Mouse (Mus musculus) forelimb bud, embryonic 11.5 days (tissue): ENCODE data around the gene Gm19426.

Source experiments
- DNase-seq: peaks from one replicate; pipeline ENCODE4 v3.0.0-alpha.2; 2012; ENCODE audit warnings: low read depth, low spot score

Gm19426 gene

GRCm38 (mm10) chr2:84743561-84743960 lies at the start of gene Gm19426:
TSS of gene Gm19426 (minus strand) at chr2:84743655.
- peak; percentile 96 for DNase-seq

DNA sequence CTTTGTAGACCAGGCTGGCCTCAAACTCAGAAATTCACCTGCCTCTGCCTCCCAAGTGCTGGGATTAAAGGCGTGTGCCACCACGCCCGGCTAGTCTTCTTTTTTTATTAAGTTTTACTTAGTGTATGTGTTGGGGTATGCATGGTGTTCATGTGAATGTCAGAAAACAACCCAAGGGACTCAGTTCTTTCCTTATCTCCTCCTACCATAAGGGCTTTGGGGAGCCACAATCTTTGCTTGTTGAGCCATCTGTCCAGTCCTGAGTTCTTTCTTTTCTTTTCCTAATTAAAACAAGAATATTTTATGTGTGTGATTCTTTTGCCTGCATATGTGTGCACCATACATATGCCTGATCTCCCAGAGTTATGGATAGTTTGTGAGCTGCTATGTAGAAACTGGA lies 49.7 kb upstream of the Gm19426 start:
- no peak for DNase-seq

GRCm38 (mm10) chr2:84792516-84792915 lies 49.1 kb upstream of the Gm19426 start:
- no peak for DNase-seq

- no peak for DNase-seq
These were observed 47.0 kb upstream of the Gm19426 start for GRCm38 (mm10) chr2:84790418-84790817.

- DNase-seq: no peak
These were observed 44.9 kb upstream of the Gm19426 start for GRCm38 (mm10) chr2:84788316-84788715.

DNA sequence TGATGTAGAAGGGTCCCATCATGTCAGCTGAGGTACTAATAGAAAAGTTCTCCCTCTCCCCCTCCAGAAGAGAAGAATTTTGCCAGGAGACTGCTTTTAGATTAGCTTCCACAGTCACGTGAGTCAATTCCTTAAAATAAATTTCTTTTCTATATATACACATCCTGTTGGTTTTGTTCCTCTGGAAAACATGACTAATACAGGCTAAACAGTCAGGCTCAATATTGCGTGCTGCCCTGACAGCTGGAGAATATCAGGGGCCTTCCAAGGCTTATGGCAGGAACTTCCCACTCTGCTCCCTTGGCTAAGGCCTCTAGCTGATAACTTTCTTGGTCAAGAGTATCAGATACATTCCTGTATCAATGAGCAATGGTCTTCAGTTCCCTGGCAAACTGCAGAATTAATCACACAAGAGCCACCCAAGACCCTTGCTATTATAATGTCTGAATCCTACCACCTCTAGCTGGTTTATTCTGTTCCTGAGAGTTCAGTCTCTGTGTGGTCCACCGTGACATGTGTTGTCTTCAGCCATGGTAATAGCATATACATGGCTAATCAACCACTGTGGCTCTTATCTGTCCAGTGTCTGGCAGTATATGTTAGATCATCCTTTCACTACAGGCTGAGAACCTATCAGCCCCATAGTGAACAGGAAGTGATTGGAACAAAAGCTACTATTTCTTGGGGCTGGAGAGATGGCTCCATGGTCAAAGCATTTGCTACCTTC lies 40.5 kb upstream of the Gm19426 start:
- DNase-seq: no peak

GRCm38 (mm10) chr2:84783315-84783714 lies 39.9 kb upstream of the Gm19426 start:
- DNase-seq: no peak

- DNase-seq: no peak
These were observed 35.8 kb upstream of the Gm19426 start for GRCm38 (mm10) chr2:84779210-84779609.

- no peak for DNase-seq
These were observed 34.3 kb upstream of the Gm19426 start for GRCm38 (mm10) chr2:84777706-84778105.

- DNase-seq: no peak
These were observed 32.2 kb upstream of the Gm19426 start for GRCm38 (mm10) chr2:84775665-84776064.

GRCm38 (mm10) chr2:84775241-84775640 lies 31.8 kb upstream of the Gm19426 start, which contains the start of gene Serping1:
TSS of gene Serping1 (minus strand) at chr2:84775444.
- DNase-seq: no peak

DNA sequence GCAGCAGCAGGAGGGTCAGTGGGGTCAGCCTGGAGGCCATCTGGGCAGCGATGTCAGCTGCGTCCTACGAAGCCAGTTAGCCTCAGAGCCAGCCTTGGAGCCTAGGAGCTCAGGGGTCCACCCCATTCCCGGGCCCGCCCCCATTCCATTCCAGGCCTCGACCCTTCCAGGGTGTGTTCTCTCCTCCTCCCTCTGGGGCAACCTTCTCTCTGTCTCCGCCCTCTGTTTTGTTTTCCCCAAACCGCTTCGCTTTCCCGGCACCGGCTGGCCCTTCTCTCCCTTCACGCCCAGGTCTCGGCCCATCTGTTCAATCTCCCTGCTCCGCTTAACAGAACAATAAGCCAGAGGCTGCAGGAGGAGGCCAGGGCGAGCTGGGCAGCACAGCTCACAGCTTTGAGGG lies 31.3 kb upstream of the Gm19426 start:
- peak; percentile 68 for DNase-seq

- no peak for DNase-seq
These were observed 29.7 kb upstream of the Gm19426 start for GRCm38 (mm10) chr2:84773195-84773594.

GRCm38 (mm10) chr2:84772454-84772853 lies 29.0 kb upstream of the Gm19426 start:
- no peak for DNase-seq

DNA sequence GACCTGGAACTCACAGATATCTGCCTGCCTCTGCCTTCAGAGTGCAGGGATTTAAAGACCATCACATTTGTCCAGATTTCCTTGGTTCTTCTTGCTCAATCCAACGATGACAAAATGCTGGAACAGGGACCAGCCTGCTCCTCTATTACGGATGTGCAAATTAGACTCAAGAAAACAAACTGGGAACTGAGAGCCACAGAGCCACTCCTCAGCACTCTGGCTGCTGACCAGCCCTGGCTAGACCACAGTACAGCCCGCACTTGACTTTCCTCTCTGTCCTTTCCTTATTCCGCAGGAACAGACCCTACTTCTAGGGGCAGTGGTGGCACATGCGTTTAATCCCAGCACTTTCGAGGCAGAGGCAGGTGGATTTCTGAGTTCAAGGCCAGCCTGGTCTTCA lies 27.0 kb upstream of the Gm19426 start:
- DNase-seq: no peak

- no peak for DNase-seq
These were observed 19.4 kb upstream of the Gm19426 start for GRCm38 (mm10) chr2:84762818-84763217.

DNA sequence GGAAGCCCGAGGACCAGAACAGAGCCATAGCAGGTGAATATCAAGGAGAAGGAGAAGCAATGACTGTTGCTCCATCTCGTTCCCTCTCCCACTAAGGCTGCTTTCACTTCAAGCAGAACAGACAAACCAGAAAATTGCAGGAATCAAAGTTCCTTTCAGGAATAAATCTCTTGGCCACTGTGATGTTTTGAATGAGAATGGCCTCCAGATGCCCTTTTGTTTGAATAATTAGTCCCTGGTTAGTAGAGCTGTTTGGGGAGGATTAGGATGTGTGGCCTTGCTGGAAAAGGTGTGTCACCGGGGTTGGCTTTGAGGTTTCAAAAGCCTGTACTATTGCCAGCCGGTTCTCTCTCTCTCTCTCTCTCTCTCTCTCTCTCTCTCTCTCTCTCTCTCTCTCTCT lies 18.8 kb upstream of the Gm19426 start:
- no peak for DNase-seq

GRCm38 (mm10) chr2:84761840-84762239 lies 18.4 kb upstream of the Gm19426 start:
- no peak for DNase-seq

- no peak for DNase-seq
These were observed 17.9 kb upstream of the Gm19426 start for GRCm38 (mm10) chr2:84761309-84761708.

DNA sequence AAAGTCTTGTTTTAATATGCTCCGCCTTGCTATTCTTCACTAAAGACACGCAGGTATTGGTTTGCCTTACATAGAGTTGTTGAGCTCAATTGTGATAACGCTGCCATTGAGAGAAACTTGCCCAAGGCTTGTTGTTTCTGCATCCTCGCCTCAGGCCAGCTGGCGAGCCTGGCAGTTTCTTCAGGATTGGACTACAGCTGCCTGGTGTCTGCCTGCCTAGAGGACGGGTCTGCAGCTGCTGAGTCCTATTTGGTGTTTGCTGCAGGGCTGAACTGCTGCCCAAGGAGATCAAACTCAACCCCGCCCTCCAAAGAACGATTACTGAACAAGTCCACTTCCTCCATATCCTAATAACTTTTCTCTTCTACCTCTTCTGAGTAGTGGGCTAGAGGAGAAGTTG lies 17.3 kb upstream of the Gm19426 start:
- DNase-seq: no peak

DNA sequence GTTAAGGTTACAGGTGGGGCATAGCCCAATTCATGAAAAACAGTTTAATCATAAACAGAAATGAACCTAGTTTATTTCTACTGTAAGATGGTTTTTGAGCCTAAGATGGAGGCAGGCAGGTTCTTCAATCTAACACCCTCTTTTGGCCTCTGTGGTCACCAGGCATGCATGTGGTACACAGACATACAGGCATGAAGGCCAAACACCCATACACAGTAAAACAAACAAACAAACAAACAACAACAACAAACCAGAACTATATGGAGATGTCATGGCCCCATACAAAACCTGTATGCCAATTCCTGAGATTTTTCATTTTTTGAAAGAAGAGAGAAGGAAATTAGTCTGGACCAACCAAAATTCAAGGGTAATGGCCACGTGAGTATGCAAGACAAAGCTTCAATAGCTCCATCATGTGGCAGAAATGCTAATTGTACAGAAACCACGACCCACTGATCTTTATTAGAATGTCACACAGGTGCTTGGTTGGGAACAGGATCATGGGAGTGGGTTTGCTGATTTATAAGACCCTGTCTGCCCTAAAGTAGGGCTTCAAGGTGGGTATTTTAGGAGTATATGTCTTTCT lies 15.2 kb upstream of the Gm19426 start:
- peak; percentile 69 for DNase-seq

DNA sequence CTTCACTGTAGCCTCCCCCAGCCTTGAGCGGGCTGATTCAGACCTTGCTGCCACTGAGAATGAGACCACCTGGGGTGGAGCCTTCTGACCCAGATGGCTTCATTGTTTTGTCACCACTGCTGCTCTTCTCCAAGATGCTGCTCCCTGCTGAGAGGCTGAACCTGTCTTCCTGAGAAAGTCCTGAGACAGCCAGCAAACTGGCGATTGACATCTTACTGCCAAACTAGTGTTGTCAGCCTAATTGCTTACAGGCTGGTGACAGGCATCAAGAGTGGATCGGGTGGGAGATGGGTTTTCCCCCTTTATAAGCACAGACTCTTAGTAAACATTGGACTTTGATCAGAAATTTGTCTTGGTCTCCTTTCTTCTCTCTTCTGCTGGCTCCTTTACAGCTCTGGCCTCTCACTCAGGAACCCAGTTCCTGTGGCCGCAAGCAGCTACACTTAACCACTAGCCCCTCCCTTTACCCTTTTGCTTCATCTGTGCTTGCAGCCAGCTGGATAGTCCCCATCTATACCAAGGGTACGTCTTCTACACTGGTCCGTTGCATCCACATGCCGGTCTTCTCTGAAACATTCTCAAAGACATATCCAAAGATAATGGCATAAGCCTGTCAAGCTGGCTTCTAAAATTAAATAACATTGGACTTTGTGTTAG lies 13.7 kb upstream of the Gm19426 start:
- DNase-seq: no peak

GRCm38 (mm10) chr2:84756245-84756644 lies 12.8 kb upstream of the Gm19426 start:
- no peak for DNase-seq
